Mouse (Mus musculus): ENCODE data around the gene Lrrk1. TPM values are rescaled to one million over a fixed set of nuclear protein-coding genes. Genes with fewer than 3 reads are reported as not detected.

Lrrk1 gene
- polyA plus RNA-seq, 1 experiment from 2014 or later = 4.7 TPM

- DNase-seq (ENCODE audit: low spot score) = no peak
- no peaks in the 10 kb centered on the region for H3K27me3 ChIP-seq (ENCODE audit: control insufficient read depth, insufficient read depth, low read length)
- H3K9me3 ChIP-seq (ENCODE audit: control insufficient read depth, low read length) = no peaks in the 10 kb centered on the region
- no peak overlapping the region for H3K4me3 ChIP-seq (replicated peaks; ENCODE audit: low read length)
- no peak overlapping the region for H3K4me2 ChIP-seq (replicated peaks)
- no peaks in the 10 kb centered on the region for H3K4me1 ChIP-seq (replicated peaks; ENCODE audit: control insufficient read depth, insufficient read depth, low read length)
- no peak for ATAC-seq (ENCODE audit: low FRiP score)
- H3K9ac ChIP-seq = no peak overlapping the region
- no peak overlapping the region for H3K27ac ChIP-seq
- WGBS = 74% methylated on average over 5 of the region's 5 CpGs
- H3K36me3 ChIP-seq (replicated peaks; ENCODE audit: control insufficient read depth, insufficient read depth) = no peaks in the 10 kb centered on the region
Observed at GRCm38 (mm10) chr7:66369071-66369933, 18.8 kb downstream of the Lrrk1 start.

GRCm38 (mm10) chr7:66365904-66366303 is 22.2 kb downstream of the Lrrk1 start, which contains the start of gene Gm10974:
Gene Gm10974 (plus strand): TSS chr7:66365905.
- 0 out of 2 replicates have a peak, but pooled peaks cover 4% of the 10 kb centered on the region for H3K9me3 ChIP-seq (ENCODE audit: control insufficient read depth, low read length)
- H3K9ac ChIP-seq = no peak within 1 kb of the TSS
- H3K4me1 ChIP-seq (replicated peaks; ENCODE audit: control insufficient read depth, insufficient read depth, low read length) = no peaks in the 10 kb centered on the region
- no peak within 1 kb of the TSS for H3K27ac ChIP-seq
- WGBS = 75% methylated on average over 2 of the region's 2 CpGs
- ATAC-seq (ENCODE audit: low FRiP score) = no peak
- H3K4me2 ChIP-seq (replicated peaks) = no peak within 1 kb of the TSS
- H3K4me3 ChIP-seq (replicated peaks; ENCODE audit: low read length) = no peak within 1 kb of the TSS
- DNase-seq (ENCODE audit: low spot score) = no peak
- no peaks in the 10 kb centered on the region for H3K27me3 ChIP-seq (ENCODE audit: control insufficient read depth, insufficient read depth, low read length)
- H3K36me3 ChIP-seq (replicated peaks; ENCODE audit: control insufficient read depth, insufficient read depth) = no peaks in the 10 kb centered on the region

GRCm38 (mm10) chr7:66365411-66365810 is 22.7 kb downstream of the Lrrk1 start:
- Histone ChIP-seq H3K4me1 (replicated peaks; ENCODE audit: control insufficient read depth, insufficient read depth, low read length) (no peaks in the 10 kb centered on the region), H3K9me3 (ENCODE audit: control insufficient read depth, low read length) (0 out of 2 replicates have a peak, but pooled peaks cover 6% of the 10 kb centered on the region), H3K27ac (no peak overlapping the region), H3K4me2 (replicated peaks) (no peak overlapping the region), H3K4me3 (replicated peaks; ENCODE audit: low read length) (no peak overlapping the region), H3K27me3 (ENCODE audit: control insufficient read depth, insufficient read depth, low read length) (no peaks in the 10 kb centered on the region), H3K36me3 (replicated peaks; ENCODE audit: control insufficient read depth, insufficient read depth) (no peaks in the 10 kb centered on the region), H3K9ac (no peak overlapping the region)
- ATAC-seq (ENCODE audit: low FRiP score) (no peak), DNase-seq (ENCODE audit: low spot score) (no peak)
- WGBS = 87% methylated on average over 2 of the region's 2 CpGs

- ATAC-seq (ENCODE audit: low FRiP score) = no peak
Observed at GRCm38 (mm10) chr7:66364491-66364890, 23.7 kb downstream of the Lrrk1 start.

GRCm38 (mm10) chr7:66359044-66359443 is 29.1 kb downstream of the Lrrk1 start:
- ATAC-seq (ENCODE audit: low FRiP score) = no peak
- H3K27ac ChIP-seq = no peak overlapping the region
- DNase-seq (ENCODE audit: low spot score) = no peak
- H3K4me1 ChIP-seq (replicated peaks; ENCODE audit: control insufficient read depth, insufficient read depth, low read length) = no peaks in the 10 kb centered on the region
- no peaks in the 10 kb centered on the region for H3K36me3 ChIP-seq (replicated peaks; ENCODE audit: control insufficient read depth, insufficient read depth)
- 0 out of 2 replicates have a peak, but pooled peaks cover 9% of the 10 kb centered on the region for H3K9me3 ChIP-seq (ENCODE audit: control insufficient read depth, low read length)
- H3K9ac ChIP-seq = no peak overlapping the region
- no peak overlapping the region for H3K4me2 ChIP-seq (replicated peaks)
- no peaks in the 10 kb centered on the region for H3K27me3 ChIP-seq (ENCODE audit: control insufficient read depth, insufficient read depth, low read length)
- 87% methylated on average over 4 of the region's 4 CpGs for WGBS
- H3K4me3 ChIP-seq (replicated peaks; ENCODE audit: low read length) = no peak overlapping the region

More at GRCm38 (mm10) chr7:66364491-66364890, 23.7 kb downstream of the Lrrk1 start:
- H3K27ac ChIP-seq = no peak overlapping the region
- no peak overlapping the region for H3K4me2 ChIP-seq (replicated peaks)
- 0 out of 2 replicates have a peak, but pooled peaks cover 9% of the 10 kb centered on the region for H3K9me3 ChIP-seq (ENCODE audit: control insufficient read depth, low read length)
- 94% methylated on average over 11 of the region's 11 CpGs for WGBS
- no peak overlapping the region for H3K4me3 ChIP-seq (replicated peaks; ENCODE audit: low read length)
- H3K9ac ChIP-seq = no peak overlapping the region
- H3K4me1 ChIP-seq (replicated peaks; ENCODE audit: control insufficient read depth, insufficient read depth, low read length) = no peaks in the 10 kb centered on the region
- no peaks in the 10 kb centered on the region for H3K27me3 ChIP-seq (ENCODE audit: control insufficient read depth, insufficient read depth, low read length)
- no peaks in the 10 kb centered on the region for H3K36me3 ChIP-seq (replicated peaks; ENCODE audit: control insufficient read depth, insufficient read depth)
- DNase-seq (ENCODE audit: low spot score) = no peak

GRCm38 (mm10) chr7:66358461-66358860 is 29.7 kb downstream of the Lrrk1 start:
- no peak for ATAC-seq (ENCODE audit: low FRiP score)
- WGBS = 97% methylated on average over 3 of the region's 3 CpGs
- no peak overlapping the region for H3K27ac ChIP-seq
- no peaks in the 10 kb centered on the region for H3K4me1 ChIP-seq (replicated peaks; ENCODE audit: control insufficient read depth, insufficient read depth, low read length)
- DNase-seq (ENCODE audit: low spot score) = no peak
- H3K9ac ChIP-seq = no peak overlapping the region
- H3K4me2 ChIP-seq (replicated peaks) = no peak overlapping the region
- H3K9me3 ChIP-seq (ENCODE audit: control insufficient read depth, low read length) = 0 out of 2 replicates have a peak, but pooled peaks cover 9% of the 10 kb centered on the region
- H3K4me3 ChIP-seq (replicated peaks; ENCODE audit: low read length) = no peak overlapping the region
- no peaks in the 10 kb centered on the region for H3K27me3 ChIP-seq (ENCODE audit: control insufficient read depth, insufficient read depth, low read length)
- no peaks in the 10 kb centered on the region for H3K36me3 ChIP-seq (replicated peaks; ENCODE audit: control insufficient read depth, insufficient read depth)

GRCm38 (mm10) chr7:66355791-66356522 is 32.2 kb downstream of the Lrrk1 start:
- DNase-seq (ENCODE audit: low spot score) = no peak
- Histone ChIP-seq H3K36me3 (replicated peaks; ENCODE audit: control insufficient read depth, insufficient read depth) (no peaks in the 10 kb centered on the region), H3K9ac (no peak overlapping the region), H3K4me1 (replicated peaks; ENCODE audit: control insufficient read depth, insufficient read depth, low read length) (no peaks in the 10 kb centered on the region), H3K4me3 (replicated peaks; ENCODE audit: low read length) (no peak overlapping the region), H3K4me2 (replicated peaks) (no peak overlapping the region), H3K9me3 (ENCODE audit: control insufficient read depth, low read length) (0 out of 2 replicates have a peak, but pooled peaks cover 6% of the 10 kb centered on the region), H3K27ac (no peak overlapping the region), H3K27me3 (ENCODE audit: control insufficient read depth, insufficient read depth, low read length) (no peaks in the 10 kb centered on the region)
- WGBS = 92% methylated on average over 8 of the region's 8 CpGs
- no peak for ATAC-seq (ENCODE audit: low FRiP score)

GRCm38 (mm10) chr7:66354911-66355310 is 33.2 kb downstream of the Lrrk1 start:
- no peak for ATAC-seq (ENCODE audit: low FRiP score)
- Histone ChIP-seq H3K9ac (no peak overlapping the region), H3K36me3 (replicated peaks; ENCODE audit: control insufficient read depth, insufficient read depth) (no peaks in the 10 kb centered on the region), H3K9me3 (ENCODE audit: control insufficient read depth, low read length) (no peaks in the 10 kb centered on the region), H3K27me3 (ENCODE audit: control insufficient read depth, insufficient read depth, low read length) (no peaks in the 10 kb centered on the region), H3K4me3 (replicated peaks; ENCODE audit: low read length) (no peak overlapping the region), H3K4me1 (replicated peaks; ENCODE audit: control insufficient read depth, insufficient read depth, low read length) (no peaks in the 10 kb centered on the region), H3K27ac (no peak overlapping the region), H3K4me2 (replicated peaks) (no peak overlapping the region)
- WGBS = 64% methylated on average over 3 of the region's 3 CpGs
- DNase-seq (ENCODE audit: low spot score) = no peak

- DNase-seq (ENCODE audit: low spot score) (no peak), ATAC-seq (ENCODE audit: low FRiP score) (no peak)
- Histone ChIP-seq H3K9me3 (ENCODE audit: control insufficient read depth, low read length) (no peaks in the 10 kb centered on the region), H3K9ac (no peak overlapping the region), H3K4me2 (replicated peaks) (no peak overlapping the region), H3K4me3 (replicated peaks; ENCODE audit: low read length) (no peak overlapping the region), H3K27me3 (ENCODE audit: control insufficient read depth, insufficient read depth, low read length) (no peaks in the 10 kb centered on the region), H3K27ac (no peak overlapping the region), H3K36me3 (replicated peaks; ENCODE audit: control insufficient read depth, insufficient read depth) (no peaks in the 10 kb centered on the region), H3K4me1 (replicated peaks; ENCODE audit: control insufficient read depth, insufficient read depth, low read length) (peaks cover 9% of the 10 kb centered on the region)
- WGBS = 92% methylated on average over 4 of the region's 4 CpGs
Observed at GRCm38 (mm10) chr7:66351074-66351473, 37.1 kb downstream of the Lrrk1 start.
